Mouse (Mus musculus) ovary, adult 18-20 months (tissue): ENCODE results near the gene Prkce.

ENCODE experiments used
- DNase-seq: peaks from one replicate; pipeline ENCODE4 v3.0.0; 2022; ENCODE audit warnings: low spot score, mixed read lengths

Prkce gene

DNA sequence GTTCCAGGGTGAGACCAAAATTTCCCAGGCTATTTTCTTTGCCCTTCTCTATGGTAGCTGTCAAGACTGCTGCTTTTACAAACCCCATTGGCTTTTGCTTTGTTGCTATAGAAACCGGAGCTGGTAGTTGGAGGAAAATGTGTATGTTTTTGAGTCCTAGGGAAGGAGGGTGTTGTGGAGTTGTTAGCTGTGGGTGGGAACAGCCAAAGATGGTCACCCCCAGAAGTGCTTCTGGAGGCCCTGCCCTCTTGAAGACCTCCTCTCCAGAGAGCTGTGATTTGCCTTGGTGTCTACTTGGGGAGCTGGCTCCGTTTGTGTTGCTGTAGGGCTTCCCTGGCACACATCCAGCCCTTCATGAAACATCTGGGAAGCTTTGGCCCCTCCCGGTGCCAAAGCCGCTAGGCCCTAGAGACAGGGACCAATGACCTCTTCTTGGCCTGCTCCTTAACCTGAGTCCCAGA, 203.5 kb downstream of the Prkce start:
- no peak for DNase-seq

DNA sequence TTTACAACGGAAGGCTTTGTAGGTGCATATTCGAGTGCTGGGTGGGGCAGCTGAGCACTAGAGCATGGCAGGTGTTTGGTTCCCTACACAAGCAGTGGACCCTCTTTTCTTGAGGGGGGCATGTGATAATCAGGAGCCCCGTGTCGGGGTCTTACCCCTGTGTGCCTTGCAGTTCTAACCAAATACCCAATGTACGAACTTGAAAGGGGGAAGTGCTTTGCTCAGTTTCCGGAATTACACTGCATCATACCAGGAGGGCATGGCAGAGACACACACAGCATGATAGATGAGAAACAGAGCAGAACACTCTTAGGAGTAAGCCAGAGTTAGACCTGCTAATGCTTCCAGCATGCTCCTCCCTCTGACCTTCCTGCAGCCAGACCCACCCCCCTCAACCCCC, 208.8 kb downstream of the Prkce start:
- DNase-seq = no peak

DNA sequence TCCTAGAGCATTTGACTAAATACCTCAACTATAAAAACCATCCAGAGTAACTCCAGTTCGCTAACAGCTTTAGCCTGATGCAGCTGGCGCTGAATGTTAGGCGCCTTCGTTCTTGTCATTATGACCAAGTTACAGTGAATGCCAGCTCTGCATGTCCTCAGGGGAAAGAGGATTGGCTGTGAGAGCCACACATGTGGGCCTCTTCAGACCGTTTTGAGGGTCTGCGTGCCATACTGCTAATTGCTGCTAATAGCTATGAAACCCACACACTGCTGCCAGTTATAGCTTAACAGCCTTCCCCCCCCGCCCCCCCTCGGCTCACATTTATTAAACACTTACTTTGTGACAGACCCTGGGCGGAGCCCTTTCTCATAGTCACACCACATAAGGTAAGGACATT, 210.3 kb downstream of the Prkce start:
- DNase-seq = no peak

DNA sequence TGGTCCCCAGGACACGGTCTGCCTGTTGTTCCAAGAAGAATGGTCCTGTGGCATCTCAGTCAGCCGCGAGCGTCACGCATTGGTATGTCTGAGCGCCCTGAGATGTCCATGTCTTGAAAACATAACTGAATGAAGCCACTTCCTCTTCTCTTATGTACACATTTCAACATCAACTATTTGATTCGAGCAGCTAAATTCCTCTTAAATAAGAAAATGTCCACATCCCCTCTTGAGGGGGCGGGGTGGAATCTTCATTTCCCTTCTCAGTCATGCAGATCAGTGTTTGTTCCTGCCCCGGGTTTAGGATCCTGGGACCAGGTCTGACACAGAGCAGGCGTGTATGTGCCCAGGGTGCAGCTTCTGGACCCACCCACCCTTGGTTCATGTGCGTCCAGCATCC, 211.0 kb downstream of the Prkce start:
- DNase-seq = no peak

DNA sequence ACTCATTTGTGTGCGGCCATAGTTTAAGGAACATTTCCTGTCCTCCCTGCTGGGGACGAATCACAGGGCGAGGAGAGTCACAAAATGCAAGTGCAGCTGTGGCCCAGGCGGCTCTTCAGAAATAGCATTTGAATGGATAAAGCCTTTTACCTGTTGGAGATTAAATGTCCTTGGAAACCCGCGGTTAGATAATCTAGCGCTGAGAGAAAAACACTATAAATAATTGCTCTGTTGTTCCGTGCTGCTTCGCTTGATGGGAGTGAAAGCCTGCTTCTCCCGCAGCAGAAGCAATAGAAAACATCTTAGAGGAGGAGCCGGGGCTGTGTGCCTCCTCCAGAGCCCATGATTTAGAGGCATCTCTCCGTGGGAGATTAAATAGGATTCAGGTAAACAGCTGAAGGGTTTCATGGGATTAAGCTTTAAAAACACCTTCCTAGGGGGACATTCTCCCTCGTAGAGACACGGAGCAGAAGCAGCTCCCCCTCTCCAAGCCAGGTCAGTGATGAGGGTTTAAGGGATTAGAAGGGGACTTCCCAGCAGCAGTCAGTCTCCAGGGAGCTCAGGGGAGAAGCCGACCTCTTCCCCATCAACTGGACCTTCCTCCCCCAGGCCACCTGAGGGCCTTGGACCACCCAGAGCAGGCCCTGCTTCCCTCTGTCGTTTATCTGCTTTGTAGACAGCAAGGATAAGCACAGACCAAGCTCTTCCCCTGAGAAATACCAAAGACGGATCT, 212.0 kb downstream of the Prkce start:
- DNase-seq = no peak

DNA sequence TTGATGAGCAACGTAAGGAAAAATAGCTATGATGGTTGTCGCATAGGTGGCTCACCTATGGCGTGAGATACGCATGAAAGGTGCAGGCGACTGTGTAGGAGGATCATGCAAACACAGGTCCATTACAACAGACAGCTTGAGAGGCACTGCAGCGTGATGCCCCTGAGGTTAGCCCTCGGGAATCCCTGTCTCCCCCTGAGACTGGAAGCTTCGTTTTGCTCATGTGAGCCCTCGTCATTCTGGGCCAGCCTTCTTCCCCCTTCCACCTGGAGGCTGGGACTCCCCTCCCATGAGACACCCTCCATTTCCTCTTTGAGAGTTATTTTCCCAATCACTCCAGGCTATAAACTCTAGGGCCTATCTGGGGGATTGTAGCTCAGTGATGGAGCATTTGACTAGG, 213.9 kb downstream of the Prkce start:
- DNase-seq = no peak

DNA sequence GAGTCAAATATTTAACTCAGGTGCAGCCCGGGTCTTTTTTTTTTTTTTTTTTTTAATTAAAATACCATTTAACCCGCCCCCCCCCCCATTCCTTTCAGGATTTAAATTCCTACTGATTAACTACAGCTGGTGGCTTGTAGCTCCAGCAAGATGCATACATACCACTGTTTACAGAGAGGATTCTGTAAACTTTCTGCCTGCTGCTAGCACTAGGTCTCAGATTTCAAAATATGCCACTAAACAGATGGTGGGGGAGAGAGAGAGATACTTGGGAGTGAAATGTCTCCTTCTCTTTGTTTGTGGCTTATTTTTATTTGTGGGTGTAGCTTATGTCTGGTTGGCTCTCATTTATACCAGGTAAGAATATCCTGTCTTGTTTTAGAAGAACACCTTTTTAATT, 215.3 kb downstream of the Prkce start:
- no peak for DNase-seq

DNA sequence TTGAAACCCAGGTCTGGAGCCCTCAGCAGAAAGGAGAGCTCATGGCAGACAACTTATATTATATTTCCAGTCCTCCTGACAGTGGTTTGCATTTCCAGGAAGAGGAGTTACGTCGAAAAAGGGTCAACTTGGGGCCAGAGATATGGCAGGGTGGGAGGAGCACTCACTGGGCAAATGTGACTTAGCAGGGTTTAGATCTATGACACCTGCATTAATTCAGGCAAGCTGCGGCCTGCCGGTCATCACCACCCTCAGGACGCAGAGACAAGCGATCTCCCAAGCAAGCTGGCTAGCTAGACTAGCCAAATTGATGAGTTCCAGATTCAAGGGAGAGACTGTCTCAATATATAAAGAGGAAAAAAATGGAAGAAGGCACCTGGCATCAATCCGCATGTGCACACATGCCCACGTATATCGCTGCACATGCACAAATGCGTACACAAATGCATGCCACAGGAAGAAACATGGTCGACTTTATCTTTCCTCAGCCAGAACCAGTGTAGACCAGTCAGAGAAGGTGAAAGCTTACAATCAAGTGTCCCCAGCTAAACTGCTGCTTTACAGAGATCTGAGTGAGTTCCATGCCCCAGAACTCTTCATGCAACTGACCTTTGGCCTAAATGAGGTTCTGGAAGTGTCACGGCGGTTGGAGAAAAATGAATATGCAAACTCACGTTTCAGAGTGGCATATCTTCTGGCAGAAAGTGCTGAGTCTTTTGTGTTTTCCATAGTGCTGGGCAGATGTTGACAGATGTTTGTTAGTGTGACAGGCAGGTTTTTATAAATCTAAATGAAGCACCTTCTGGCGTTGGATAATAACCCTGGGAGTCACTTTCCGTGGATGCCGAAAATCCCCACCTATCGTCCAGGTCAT, 216.4 kb downstream of the Prkce start:
- DNase-seq = no peak

DNA sequence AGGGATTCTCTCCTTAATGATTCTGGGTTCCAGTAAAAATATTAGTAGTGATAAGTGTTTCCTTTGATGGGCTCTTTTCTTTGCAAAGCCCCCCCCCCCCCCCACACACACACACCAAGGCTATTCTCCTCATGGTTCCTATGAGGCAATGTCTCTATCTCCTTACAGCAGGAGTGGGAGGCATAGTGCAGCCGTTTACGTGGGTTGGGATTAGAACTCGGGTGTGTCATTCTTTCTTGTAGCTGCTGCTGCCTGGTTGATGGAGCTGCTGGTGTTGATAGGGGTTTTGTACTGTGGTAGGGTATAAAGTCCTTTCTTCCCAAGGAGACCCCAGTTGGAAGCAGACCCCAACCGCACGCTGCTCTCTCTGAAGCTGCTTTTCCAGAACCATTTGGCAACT, 224.9 kb downstream of the Prkce start:
- no peak for DNase-seq

DNA sequence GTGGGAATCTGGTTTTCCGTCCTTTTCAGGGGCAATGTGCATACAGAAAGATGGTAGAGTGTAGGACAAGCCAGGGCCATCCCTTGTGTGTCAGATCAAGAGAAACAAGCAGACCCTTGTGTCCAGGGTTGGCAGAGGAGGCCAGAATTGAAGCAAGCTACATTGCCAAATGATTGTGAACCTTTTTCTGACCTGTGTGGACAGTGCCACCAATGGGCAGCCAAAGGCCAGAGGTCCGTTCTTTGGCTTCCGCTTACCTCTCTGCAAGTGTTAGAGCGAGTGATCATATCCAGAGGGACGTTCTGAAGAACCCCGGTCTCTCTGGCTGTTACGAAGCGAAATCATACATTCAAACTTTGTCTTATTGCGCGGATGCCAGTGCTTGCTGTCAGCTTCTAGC, 225.6 kb downstream of the Prkce start:
- no peak for DNase-seq

DNA sequence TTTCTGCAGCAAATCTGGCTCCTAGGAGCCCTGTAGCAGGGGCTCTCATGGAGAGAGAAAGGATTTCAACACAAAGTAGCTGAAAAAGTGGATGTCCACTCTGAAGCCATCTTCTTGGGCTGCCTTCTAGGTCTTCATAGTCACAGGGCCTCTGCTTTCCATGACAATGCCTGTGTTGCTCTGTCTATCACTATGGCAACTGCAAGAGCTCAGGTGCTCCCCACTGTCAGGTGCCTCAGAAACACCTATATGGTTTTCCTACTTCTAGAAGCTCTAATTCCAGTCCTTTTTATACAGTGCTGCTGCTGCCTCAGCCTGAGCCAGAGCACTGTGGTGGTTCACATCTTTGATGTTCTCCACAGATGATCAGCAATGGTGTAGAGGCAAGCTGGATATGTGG, 229.5 kb downstream of the Prkce start:
- no peak for DNase-seq

DNA sequence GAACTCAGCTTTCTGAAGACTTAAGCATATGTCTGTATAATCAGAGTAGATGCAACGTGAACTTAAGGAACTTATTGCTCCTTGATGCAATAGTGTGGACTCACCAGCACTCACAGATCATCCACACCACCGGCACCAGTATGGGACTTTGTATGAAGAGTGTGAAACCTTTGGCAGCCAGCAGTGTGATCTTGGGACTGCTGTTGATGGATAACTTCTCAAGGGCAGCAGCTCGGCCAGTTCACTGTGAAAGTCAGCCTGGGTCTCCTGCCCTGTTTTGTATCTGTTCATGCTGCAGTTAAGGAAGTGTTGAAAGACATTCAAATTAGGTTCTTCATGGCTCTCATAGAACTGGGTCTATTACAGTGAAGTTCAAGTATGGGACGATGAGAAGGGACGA, 230.1 kb downstream of the Prkce start:
- DNase-seq = no peak

DNA sequence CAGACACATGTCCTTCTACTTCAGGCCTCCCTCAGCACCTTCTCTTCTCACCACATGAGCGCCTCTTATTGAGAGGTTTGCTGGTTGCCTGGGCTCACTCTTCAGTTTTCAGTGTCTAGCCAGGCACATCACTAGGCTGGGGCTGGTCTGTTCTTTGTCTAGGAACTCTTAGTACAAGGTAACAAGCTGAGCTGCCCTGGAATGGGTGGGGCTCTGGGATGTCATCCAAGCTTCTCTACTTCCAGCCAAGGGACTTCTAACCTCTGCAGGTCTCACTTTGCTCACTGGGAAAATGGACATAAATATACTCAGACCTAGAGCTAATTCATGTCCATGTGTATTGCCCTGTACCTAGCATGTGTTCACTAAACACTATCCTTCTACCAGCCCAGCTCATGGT, 230.6 kb downstream of the Prkce start:
- DNase-seq = no peak

DNA sequence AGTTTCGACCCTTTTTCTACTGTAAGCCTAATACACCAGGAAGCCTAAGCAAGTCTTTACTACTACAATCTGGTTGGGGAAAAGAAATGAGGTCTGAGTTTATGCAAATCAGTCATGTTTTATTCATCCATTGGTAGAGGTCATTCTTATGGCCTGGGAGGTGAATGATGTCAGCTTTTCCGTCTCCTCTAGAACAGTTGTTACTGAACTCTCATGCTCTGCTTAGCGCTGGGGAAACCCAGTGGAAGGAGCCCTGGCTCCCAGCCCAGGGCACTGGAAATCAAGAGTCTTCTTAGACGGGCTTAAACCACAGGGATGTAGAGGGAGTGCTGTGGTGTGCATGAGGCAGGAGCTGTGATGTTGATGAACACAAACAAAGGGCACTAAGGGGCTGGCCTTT, 232.4 kb downstream of the Prkce start:
- DNase-seq = no peak

DNA sequence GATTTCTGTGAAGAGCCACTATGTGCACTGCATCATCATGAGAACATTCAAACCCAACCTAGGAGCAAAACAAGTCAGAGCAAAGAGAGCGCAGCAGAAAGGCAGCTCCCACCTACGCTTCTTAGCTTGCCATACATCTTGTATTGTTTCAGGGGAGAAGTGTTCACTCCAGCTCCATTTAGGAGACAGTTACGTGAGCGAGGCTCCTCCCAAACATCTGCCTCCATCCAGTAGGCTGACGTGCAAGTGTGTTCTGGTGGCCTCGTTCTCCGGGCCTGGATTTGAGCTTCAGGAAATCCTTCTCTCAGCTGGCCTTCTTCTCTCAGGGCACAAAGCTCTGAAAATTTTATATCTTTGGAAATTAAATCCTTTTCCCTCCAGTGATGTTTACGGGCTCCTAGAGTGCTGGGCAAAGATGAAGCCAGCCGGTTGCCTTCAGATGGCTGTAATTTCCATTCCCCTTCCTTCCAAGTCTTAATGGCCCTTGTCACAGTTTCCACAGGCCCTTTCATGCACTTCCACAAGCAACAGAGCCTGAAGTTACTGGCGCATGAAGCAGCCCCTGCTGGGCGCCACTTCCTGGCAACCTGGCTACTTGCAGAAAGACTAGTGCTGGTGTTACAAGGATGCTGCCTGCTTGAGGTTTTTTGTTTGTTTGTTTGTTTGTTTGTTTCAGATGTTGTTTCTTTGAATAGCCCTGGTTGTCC, 237.4 kb downstream of the Prkce start:
- no peak for DNase-seq

DNA sequence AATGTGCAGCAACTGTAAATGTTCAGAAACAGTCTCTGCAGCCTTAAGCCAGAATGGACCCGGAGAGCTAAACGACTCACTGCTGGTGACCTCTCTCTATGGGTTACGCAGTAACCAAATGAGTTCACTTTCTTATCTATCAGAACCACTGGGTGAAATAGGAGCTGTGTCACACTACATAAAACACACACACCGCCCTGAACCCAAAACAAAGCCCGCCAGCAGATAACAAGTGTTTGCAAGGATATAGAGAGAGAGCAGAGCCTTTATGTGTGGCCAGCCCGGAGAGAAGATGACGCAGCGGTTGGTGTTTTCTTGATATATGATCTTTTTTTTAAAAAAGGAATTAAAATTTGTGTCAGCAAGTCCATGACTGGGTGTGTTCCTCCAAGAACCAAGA, 238.1 kb downstream of the Prkce start:
- no peak for DNase-seq

DNA sequence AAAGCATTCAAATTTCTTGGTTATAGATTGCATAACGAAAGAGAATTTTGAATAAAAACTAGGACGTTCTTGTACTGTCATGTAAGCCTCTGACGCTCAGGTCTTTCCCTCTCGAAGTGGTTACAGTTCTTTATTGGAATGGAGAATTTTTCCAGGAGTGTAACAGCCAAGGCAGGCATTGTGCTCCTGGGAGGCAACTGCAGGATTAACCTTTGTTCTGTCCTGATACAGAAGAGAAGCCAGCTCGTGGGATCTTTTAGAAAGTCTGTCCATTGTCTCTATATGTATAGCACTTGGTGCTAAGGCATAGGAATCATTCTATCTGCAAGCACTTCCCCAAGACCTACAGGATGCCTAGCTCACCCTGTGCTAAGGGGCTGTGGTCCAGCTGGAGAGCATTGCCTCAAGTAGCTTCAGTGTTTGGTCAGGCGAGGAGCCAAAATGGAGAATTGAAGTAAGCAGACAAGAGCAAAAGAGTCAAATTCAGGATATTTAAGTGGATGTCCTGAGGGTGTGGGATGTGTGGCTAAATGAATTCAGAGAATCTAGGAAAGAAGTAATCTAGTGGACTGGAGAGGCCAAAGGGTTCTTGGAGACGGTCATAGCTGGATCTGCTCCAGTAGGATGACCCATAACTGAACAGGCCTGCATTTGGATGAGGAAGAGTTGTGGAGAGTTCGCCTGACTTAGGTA, 240.5 kb downstream of the Prkce start:
- DNase-seq = no peak

DNA sequence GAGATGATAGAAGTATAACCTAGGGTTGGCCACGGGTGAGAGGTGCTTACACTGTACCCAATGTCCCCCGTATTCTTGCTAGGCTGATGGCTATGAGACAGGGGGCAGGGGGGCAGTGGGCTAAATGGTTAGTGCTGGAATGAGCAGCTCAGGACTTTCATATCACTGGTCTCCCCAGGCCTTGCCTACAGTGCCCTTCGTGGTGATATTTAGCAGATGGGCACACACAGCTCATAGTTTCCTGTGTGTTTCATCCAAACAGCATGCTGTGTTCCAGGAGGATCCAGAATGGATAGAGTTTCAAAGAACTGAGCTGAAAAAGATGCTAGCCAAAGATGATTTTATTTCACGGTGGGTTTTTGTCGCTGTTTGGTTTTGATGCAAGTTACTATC, 241.0 kb downstream of the Prkce start:
- DNase-seq = no peak

DNA sequence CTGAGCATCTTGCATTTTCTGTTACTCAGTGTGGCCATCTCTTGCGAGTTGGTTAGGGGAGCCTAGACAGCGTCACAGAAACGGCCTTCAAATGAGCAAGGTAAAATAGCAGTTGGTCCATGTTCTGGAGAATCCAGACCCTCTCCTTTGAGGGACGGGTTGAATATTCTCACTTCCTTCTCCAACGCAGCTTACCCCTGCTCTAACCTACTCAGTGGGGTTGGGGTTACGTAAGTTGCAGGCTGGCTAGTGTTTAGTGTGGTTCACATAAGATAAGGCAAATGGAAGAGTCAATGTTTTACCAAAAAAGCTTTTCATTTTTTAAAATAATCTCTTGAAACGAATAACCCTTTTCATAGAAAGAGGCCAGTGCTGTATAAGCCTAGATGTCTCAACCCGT, 241.9 kb downstream of the Prkce start:
- no peak for DNase-seq

DNA sequence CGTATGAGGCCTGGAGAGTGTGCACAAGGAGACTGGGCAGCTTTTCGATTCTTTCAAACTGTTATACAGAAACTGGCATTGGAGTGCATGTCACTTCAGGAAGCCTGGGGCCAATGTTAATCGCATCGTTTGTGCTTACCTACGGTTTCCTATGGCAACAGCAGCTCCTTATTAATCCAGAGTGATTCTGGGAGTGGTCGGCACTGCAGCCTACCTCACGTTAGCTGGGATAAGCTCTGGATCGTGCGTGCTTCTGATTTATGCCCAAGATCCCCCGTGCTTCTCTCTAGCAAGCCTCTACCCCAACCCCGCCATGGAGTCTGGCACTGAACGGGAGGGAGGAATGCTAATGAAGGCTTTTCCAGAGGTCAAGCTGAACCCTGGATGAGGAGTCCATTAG, 242.9 kb downstream of the Prkce start:
- DNase-seq = no peak

DNA sequence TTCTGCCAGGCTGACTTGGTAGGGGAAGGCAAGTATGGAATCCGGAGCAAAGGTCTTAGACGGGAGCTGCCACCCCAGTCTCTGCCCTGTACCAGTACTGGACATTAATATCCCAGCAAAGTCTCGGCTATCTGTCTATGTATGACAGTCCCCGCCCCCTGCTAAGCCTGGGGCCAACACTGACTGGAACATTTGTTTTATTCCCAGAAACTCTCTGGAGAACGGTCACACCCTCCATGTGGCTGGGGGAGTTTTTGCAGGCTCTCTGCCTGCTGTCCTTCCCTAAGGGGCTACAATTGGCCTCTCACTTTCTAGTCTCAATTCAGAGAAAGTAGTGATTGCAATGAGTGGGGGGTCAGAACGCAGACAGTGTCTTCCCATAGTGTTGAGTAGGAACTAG, 244.6 kb downstream of the Prkce start:
- DNase-seq = no peak

DNA sequence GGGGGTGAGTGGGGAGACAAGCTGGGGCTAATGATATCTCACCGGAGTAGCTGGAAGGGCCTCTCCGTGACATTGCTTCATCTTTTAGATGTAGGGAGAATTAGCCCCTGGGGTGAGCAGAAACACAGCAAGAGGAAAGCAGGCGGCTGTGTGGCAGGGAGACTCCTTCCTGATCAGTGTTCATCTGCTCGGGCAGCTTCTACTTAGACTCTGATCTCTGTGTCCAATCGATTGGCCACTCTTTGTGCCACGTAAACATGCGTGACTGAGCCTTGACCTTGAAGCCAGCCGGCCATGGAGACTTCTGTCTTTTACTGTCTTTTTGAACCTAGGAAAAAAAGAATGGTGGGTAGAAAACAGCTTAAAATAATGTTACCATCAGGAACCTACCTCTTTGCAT, 247.0 kb downstream of the Prkce start:
- DNase-seq = no peak
